Mouse (Mus musculus): Measurements from ENCODE around the gene Acyp1. TPM values are rescaled to one million over a fixed set of nuclear protein-coding genes. Genes with fewer than 3 reads are reported as not detected.

Gene Acyp1
- polyA plus RNA-seq, 1 experiment from 2014 or later: 65.4 TPM

Small RNAs within 50 kb of the gene (microRNA-seq; reads per million reads assigned to microRNA genes)
- gene Mir6938: not detected

Other genes starting within 250 kb of the Acyp1 start
- 3.4 and 4.2 TPM in 2 replicates for gene Prox2, start 177.7 kb downstream of the Acyp1 start, polyA plus RNA-seq (2015; fragmentation: Nextera tagmentation; extraction: Ambion mirVana)
- 120 and 123 TPM in 2 replicates for gene Dlst, start 177.6 kb downstream of the Acyp1 start, polyA plus RNA-seq (2015; fragmentation: Nextera tagmentation; extraction: Ambion mirVana)
- 1.0 and 1.4 TPM in 2 replicates for gene Rps6kl1, start 137.2 kb downstream of the Acyp1 start, polyA plus RNA-seq (2015; fragmentation: Nextera tagmentation; extraction: Ambion mirVana)
- gene Pgf, start 110.6 kb downstream of the Acyp1 start, polyA plus RNA-seq (2015; fragmentation: Nextera tagmentation; extraction: Ambion mirVana): 15.9 and 18.8 TPM in 2 replicates
- 98.7 and 105 TPM in 2 replicates for gene Eif2b2, start 69.0 kb downstream of the Acyp1 start, polyA plus RNA-seq (2015; fragmentation: Nextera tagmentation; extraction: Ambion mirVana)
- gene Mlh3, start 17.8 kb downstream of the Acyp1 start, polyA plus RNA-seq (2015; fragmentation: Nextera tagmentation; extraction: Ambion mirVana): 8.7 and 9.6 TPM in 2 replicates
- gene Zc2hc1c, start 153 bp upstream of the Acyp1 start, polyA plus RNA-seq (2015; fragmentation: Nextera tagmentation; extraction: Ambion mirVana): 2.8 and 3.4 TPM in 2 replicates
- gene Nek9, start 50.9 kb upstream of the Acyp1 start, polyA plus RNA-seq (2015; fragmentation: Nextera tagmentation; extraction: Ambion mirVana): 22.3 and 23.0 TPM in 2 replicates
- gene Tmed10, start 86.4 kb upstream of the Acyp1 start, polyA plus RNA-seq (2015; fragmentation: Nextera tagmentation; extraction: Ambion mirVana): 323 and 334 TPM in 2 replicates
- 3.5 and 3.8 TPM in 2 replicates for gene Fos, start 185.5 kb upstream of the Acyp1 start, polyA plus RNA-seq (2015; fragmentation: Nextera tagmentation; extraction: Ambion mirVana)

All from kidney, embryonic 15.5 days (tissue).